Mouse (Mus musculus) stomach, embryonic 14.5 days (tissue): ENCODE results near the gene Olfr150. TPM values are rescaled to one million over a fixed set of nuclear protein-coding genes. Genes with fewer than 3 reads are reported as not detected.

Experiments used
- polyA plus RNA-seq: library from polyadenylated mRNA; unstranded; fragments of >200 nt; fragmentation: Nextera tagmentation; extraction: Ambion mirVana; gene quantifications from 2 replicates; pipeline ENCODE4 v1.2.1, GENCODE M21; 2014

The Olfr150 gene
- polyA plus RNA-seq, 1 experiment from 2014 or later: not detected

Other genes starting within 250 kb of the Olfr150 start
- not detected in 2 replicates for gene Olfr44, start 237.0 kb upstream of the Olfr150 start, polyA plus RNA-seq
- gene Olfr957, start 215.2 kb upstream of the Olfr150 start, polyA plus RNA-seq: not detected in 2 replicates
- not detected in 2 replicates for gene Olfr958, start 176.9 kb upstream of the Olfr150 start, polyA plus RNA-seq
- gene Olfr959, start 155.4 kb upstream of the Olfr150 start, polyA plus RNA-seq: not detected in 2 replicates
- gene AW551984, start 126.6 kb upstream of the Olfr150 start, polyA plus RNA-seq: 34.6 and 39.9 TPM in 2 replicates
- not detected in 2 replicates for gene Olfr148, start 120.3 kb upstream of the Olfr150 start, polyA plus RNA-seq
- gene Olfr960, start 109.6 kb upstream of the Olfr150 start, polyA plus RNA-seq: not detected in 2 replicates
- not detected in 2 replicates for gene Olfr961, start 85.9 kb upstream of the Olfr150 start, polyA plus RNA-seq
- not detected in 2 replicates for gene Olfr963, start 63.8 kb upstream of the Olfr150 start, polyA plus RNA-seq
- not detected in 2 replicates for gene Olfr149, start 23.9 kb upstream of the Olfr150 start, polyA plus RNA-seq
- not detected in 2 replicates for gene Olfr965, start 19.6 kb upstream of the Olfr150 start, polyA plus RNA-seq
- not detected in 2 replicates for gene Olfr967, start 15.3 kb downstream of the Olfr150 start, polyA plus RNA-seq
- gene Olfr968, start 52.3 kb downstream of the Olfr150 start, polyA plus RNA-seq: not detected in 2 replicates
- not detected in 2 replicates for gene Olfr969, start 60.0 kb downstream of the Olfr150 start, polyA plus RNA-seq
- gene Olfr970, start 77.9 kb downstream of the Olfr150 start, polyA plus RNA-seq: not detected in 2 replicates
- not detected in 2 replicates for gene Olfr971, start 105.9 kb downstream of the Olfr150 start, polyA plus RNA-seq
- not detected in 2 replicates for gene Olfr972, start 135.4 kb downstream of the Olfr150 start, polyA plus RNA-seq
- gene Olfr229, start 176.4 kb downstream of the Olfr150 start, polyA plus RNA-seq: not detected in 2 replicates
- not detected in 2 replicates for gene Olfr974, start 206.5 kb downstream of the Olfr150 start, polyA plus RNA-seq
- 0.09 TPM in 1 of 2 replicates, not detected in the other for gene Olfr975, start 221.1 kb downstream of the Olfr150 start, polyA plus RNA-seq
- gene Olfr976, start 230.2 kb downstream of the Olfr150 start, polyA plus RNA-seq: not detected in 2 replicates